Mouse (Mus musculus): ENCODE measurements around the gene Olfr884.

Olfr884 gene

DNA sequence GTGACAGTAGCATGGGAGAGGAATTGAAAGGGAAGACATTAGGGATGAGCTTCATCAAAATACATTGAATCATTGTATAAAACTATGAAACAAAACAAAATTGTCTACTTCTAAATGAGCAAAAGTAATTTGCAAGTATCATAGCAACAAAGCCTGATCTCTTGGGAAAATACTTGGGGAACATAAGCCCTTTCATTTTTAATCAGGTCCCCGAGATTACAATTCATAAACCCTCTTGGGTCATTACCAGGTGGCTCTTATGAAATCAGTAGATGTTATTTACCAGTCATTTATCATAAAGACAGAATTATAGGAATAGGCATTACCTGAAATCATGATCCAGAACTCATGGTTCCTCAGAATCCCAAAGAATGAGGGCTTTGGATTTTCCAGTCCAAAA lies at the start of gene Olfr884:
Gene Olfr884 (plus strand): TSS at position 301 of the 400 bp plus-strand sequence.
- in situ Hi-C loops (cut with MboI, MseI): no loop called here

DNA sequence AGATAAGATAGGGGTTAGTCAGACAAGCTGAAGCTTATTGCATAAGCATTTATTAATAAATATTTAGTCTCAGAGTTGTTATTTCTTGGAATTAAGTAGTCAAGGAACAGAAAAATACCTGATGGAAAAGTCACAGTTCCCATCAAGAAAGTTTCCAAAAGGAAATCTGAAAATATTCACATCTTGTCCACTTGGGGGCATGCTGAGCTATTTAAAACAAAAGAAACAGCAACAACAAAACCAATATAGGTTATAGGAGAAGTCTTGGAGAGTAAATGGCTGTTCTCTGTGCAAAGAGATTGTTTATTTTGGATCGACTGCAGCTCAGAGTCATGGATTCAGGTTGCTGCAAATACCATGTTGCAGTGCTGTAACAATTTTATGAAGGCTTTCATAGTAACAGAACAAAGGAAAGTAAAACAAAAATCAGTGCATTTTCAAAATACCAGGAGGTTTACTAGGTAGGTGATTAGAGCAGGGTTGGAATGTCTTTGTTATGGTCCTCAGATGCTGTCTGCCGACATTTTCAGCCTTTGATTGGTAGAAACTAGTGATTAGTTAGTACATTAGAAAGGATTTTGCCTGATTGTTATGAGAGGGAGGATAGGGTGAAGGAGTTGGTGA lies 47.7 kb upstream of the Olfr884 start:
- in situ Hi-C loops (cut with MboI, MseI): no loop called here

DNA sequence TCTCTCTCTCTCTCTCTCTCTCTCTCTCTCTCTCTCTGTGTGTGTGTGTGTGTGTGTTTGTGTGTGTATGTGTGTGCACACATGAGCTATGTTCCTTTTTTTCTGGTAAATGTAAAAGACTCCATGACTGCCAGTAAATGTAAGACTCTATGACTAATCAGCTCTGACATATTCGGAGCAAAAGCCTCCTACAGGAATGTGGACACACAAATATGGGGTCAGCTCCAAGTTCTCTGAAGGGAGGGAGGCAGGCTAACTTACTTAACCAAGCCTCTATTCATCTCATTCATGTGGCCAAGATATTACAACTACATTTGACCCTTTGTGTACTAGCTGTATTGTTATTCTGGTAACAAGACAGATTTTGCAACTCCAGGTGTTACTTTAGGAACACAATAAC lies 46.3 kb upstream of the Olfr884 start:
- in situ Hi-C loops (cut with MboI, MseI): no loop called here

DNA sequence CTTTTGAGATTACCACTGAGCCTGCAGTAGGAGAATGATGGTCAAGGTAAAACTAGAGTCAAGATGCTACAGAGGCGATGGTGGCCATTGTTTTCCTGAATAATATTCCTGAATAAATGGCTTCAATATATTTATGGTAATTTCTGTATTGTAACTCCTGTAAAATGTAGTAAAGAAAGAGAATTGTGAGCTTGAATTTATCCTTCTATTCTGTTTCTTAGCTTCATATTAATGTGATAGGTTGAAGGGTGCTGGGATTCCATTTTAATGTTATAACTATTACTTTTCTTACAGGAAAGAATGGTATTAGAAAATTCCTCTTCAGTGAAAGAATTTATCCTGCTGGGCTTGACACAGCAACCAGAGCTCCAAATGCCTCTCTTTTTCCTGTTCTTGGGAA lies 20.8 kb upstream of the Olfr884 start, which contains the start of gene Olfr883:
Gene Olfr883 (plus strand): TSS at position 301 of the 400 bp plus-strand sequence.
- in situ Hi-C loops (cut with MboI, MseI): no loop called here

DNA sequence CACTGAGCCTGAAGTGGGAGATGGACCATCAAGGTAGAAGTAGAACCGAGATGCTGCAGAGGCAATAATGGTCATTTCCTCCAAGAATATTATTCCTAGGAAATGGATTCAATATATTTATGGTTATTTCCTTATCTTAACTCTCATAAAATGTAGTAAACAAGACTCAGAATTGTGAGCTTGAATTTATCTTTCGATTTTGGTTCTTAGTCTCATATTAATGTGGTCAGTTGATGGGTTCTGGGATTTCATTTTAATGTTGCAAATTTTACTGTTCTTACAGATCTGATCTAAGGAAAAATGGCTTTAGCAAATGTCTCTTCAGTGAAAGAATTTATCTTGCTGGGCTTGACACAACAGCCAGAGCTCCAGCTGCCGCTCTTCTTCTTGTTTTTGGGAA lies 14.7 kb downstream of the Olfr884 start, which contains the start of gene Olfr885:
Gene Olfr885 (plus strand): TSS at position 301 of the 400 bp plus-strand sequence.
- in situ Hi-C loops (cut with MboI, MseI): no loop called here

DNA sequence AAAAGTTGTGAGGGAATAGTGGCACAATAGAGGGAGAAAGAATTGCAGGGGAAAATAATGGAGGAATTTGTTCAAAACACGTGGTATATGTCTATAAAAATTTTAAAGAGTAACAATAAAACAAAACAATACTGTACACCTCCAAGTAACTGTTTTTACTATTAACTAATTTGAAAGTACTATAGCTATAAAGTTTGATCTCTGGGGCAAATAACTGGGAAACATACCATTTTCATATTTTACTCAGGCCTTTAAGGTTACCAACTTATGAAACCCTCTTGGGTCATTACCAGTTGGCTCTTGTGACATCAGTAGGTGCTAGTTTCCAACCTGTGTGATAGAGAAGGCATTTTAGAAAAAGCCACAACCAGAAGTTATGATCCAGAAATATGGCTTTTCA lies 37.4 kb downstream of the Olfr884 start, which contains the start of gene Olfr887:
Gene Olfr887 (plus strand): TSS at position 301 of the 400 bp plus-strand sequence.
- in situ Hi-C loops (cut with MboI, MseI): no loop called here
